Mouse (Mus musculus) cortical plate, adult 2 months (tissue): ENCODE measurements at regions not wholly inside any gene's neighbourhood (a gene's known extent, or its start where the extent isn't known, plus 50 kb on each side); places are given as distances from the start of the nearest gene placed in this dataset.
A peak's percentile ranks its signal among the peaks of the same experiment; 100 is the strongest.

Experiments used
- H3K27ac ChIP-seq: fragments of 200-500 bp; 2 replicates; pipeline ENCODE4 v1.5.1; 2012; ENCODE audit warnings: low read length, control low read depth, inconsistent platforms; ENCODE audit not compliant: insufficient read depth
- H3K4me1 ChIP-seq: fragments of 200-500 bp; 2 replicates; pipeline ENCODE4 v1.6.1; 2011; ENCODE audit warnings: low read length; ENCODE audit not compliant: control insufficient read depth, insufficient read depth
- H3K4me3 ChIP-seq: fragments of 200-500 bp; 2 replicates; pipeline ENCODE4 v1.5.1; 2011; ENCODE audit warnings: mild to moderate bottlenecking, low read length, control low read depth; ENCODE audit not compliant: insufficient read depth
- CTCF ChIP-seq: fragments of 200-500 bp; IDR thresholded peaks from 2 replicates; pipeline ENCODE4 v1.5.1; 2011; ENCODE audit warnings: mild to moderate bottlenecking, control low read depth, low read length; ENCODE audit not compliant: insufficient read depth; ENCODE audit errors: extremely low read depth
- POLR2A ChIP-seq: fragments of 200-500 bp; IDR thresholded peaks from 2 replicates; pipeline ENCODE4 v1.6.1; 2011; ENCODE audit warnings: mild to moderate bottlenecking, low read length, control low read depth; ENCODE audit not compliant: insufficient read depth; ENCODE audit errors: extremely low read depth

DNA sequence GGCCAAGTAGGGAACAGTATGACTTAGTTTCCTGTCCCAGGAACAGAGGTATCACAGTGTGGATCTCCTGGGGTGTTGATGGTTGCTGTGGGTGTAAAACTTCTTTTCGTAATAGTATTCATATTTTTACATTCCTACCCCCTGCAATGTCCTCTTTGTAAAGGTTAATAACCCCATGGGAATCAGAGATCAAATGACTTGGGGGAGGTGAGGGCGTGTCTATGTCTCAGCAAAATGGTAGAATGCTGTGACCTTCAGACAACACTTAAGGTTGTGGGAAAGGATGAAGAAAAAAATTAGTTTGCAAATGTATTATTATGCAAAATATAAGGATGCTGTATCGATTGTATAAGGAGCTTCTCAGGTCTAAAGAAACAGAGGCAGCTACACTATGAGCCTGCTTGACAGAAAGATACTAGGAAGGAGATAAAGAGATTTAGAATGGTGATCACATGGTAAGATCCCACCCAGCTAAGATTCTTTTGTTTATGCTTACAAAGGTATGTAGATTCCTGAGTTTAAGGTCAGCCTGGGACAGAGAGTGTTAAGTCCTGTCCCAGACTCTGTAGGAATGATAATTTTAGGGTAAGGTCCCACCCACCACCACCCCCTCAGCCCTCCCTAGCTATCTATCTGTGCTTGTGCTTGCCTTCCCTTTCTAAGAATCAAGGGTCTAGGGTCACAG is 913.8 kb downstream of the Tbl1xr1 start:
- Histone ChIP-seq H3K4me3 (no peak overlapping the region), H3K4me1 (no peaks in the 10 kb centered on the region), H3K27ac (no peak overlapping the region)
- TF ChIP-seq POLR2A, result no peak
- TF ChIP-seq CTCF, result no peak

DNA sequence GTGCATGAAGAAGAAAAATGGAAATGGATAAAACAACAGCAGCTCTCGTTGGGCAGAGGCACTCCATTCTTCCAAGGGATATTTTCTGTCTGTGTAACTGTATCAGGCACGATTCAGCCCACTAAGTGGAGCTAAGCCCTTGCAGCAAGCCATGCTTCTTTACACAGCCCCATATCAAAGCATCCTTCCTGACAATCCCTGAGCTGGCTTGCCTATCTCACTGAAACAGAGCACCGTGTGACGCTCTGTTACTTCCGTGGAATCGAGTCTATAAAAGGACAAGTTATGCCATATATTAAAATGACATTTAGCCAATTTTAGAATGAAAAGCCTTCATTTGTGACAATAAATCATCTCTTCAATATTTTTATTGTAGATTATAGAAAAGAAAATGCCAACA is 918.8 kb downstream of the Tbl1xr1 start:
- Histone ChIP-seq H3K27ac (no peak overlapping the region), H3K4me3 (no peak overlapping the region), H3K4me1 (no peaks in the 10 kb centered on the region)
- TF ChIP-seq CTCF, result no peak
- no peak for TF ChIP-seq POLR2A

DNA sequence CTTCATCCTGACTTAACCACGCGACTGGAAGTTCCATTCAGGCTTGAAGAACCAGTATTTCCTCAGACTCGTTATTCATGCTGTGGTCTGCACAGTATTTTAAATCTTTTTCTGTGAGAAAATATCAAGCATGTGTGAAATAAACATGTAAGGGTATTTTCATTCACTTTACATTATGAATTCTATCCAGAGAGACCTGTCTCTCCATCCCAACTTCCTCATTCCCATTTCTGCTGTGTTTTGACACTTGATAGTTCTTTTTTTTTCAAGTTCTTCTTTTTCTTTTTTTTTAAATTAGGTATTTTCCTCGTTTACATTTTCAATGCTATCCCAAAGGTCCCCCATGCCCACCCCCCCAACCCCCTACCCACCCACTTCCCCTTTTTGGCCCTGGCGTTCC is 919.4 kb downstream of the Tbl1xr1 start:
- no peaks in the 10 kb centered on the region for H3K4me1 ChIP-seq
- no peak for TF ChIP-seq CTCF
- no peak for TF ChIP-seq POLR2A
- no peak overlapping the region for H3K4me3 ChIP-seq
- no peak overlapping the region for H3K27ac ChIP-seq

DNA sequence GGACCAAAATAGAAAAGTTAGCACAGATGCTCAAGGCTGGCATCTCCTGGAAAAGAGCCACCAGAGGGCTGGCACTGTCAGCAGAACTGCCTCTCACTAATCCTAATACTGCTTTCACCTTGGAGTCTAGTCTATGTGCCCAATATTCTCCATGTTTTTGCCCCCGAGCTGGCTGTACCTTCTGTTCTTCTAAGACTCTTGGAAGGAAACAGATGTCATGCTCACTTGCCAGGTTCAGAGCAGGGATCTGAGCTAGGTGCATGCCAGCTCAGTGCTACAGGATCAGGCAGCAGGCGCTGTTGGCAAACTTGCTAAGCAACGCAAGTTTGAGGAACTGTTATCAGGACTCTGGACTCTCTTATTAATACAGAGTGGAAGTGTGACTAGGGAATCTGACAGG is 924.6 kb downstream of the Tbl1xr1 start:
- no peak overlapping the region for H3K4me3 ChIP-seq
- H3K4me1 ChIP-seq, result no peaks in the 10 kb centered on the region
- TF ChIP-seq POLR2A (no peak), CTCF (no peak)
- no peak overlapping the region for H3K27ac ChIP-seq

DNA sequence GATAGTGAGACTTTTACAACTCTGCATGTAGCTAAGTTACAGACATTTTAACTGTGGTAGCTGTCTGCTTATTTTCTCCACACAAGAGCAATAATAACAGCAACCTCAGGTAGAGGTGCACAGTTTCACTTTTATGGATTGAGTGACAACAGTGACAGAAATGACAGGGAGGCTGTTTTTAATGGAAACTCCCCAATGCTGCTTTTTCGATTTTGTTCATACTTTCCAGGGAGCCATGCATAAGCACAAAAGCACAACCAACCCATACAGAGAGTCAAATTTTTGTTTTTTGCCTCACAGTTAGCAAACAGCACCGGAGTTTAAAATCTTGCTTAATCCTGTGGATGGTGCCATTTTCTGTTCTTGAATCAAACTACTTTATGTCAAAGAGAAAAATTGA is 955.6 kb downstream of the Tbl1xr1 start:
- no peaks in the 10 kb centered on the region for H3K4me1 ChIP-seq
- TF ChIP-seq CTCF (no peak), POLR2A (no peak)
- H3K27ac ChIP-seq, result no peak overlapping the region
- no peak overlapping the region for H3K4me3 ChIP-seq

DNA sequence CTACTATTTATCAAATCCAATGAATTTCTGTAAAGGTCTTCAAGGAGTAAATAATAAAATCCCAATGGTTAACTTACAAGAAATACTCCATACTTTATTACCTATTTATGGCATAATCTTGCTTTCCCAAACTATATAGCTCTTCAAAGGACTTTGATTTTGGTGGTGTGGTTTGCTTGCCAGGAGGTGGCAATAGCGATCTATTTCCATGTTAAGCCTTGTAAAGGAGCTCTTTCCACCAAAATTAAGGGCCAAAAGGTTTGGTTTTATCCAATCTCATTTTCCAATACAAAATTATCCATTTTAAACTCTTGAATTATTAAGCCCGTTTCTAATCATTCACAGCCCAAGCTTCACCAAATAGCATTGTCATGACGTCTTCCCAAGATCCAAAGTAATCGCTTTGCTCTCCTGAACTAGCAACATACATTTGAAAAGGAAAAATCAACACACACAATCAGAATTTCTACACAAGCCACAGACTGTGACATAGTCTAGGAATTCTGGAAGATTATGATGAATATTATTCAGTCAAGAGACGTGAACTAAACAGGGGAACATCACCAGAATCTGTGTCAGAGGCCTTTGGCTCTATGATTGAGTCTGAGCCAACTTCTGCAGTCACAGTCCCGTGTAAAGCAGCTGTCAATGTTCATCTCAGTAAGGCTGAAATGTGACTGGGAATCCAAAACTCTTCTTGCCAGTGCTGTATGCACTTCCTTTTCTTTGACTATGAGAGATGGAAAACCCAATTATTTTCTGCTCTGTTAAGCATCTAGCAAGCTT is 986.9 kb downstream of the Tbl1xr1 start:
- H3K4me1 ChIP-seq, result no peaks in the 10 kb centered on the region; the same call in 1 of the 2 replicates
- TF ChIP-seq POLR2A (no peak), CTCF (peak; percentile 43; the same call in 1 of the 2 replicates)
- H3K27ac ChIP-seq, result no peak overlapping the region

DNA sequence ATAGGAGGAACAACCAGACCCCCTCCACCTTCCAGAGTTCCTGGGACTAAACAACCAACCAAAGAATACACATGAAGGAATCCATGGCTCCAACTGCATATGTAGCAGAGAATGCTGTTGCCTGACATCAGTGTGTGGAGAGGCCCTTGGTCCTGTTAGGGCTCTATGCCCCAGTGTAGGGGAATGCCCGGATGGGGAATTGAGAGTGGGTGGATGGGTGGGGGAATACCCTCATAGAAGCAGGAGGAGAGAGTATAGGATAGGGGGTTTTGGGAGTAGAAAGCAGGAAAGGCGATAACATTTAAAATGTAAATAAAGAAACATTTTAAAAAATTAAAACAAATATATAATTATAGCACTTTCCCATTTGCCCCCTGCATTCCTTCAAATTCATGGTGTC is 995.0 kb downstream of the Tbl1xr1 start:
- H3K4me1 ChIP-seq, result no peaks in the 10 kb centered on the region
- H3K27ac ChIP-seq, result no peak overlapping the region
- no peak overlapping the region for H3K4me3 ChIP-seq
- TF ChIP-seq CTCF (no peak), POLR2A (no peak)

More for the DNA sequence above, 986.9 kb downstream of the Tbl1xr1 start:
- no peak overlapping the region for H3K4me3 ChIP-seq
